Mouse (Mus musculus) cortical plate, adult 2 months (tissue): ENCODE measurements around the gene Homer2.

Experiments
- CTCF ChIP-seq: fragments of 200-500 bp; IDR thresholded peaks from 2 replicates; pipeline ENCODE4 v1.5.1; 2011; ENCODE audit warnings: mild to moderate bottlenecking, control low read depth, low read length; ENCODE audit not compliant: insufficient read depth; ENCODE audit errors: extremely low read depth
- POLR2A ChIP-seq: fragments of 200-500 bp; IDR thresholded peaks from 2 replicates; pipeline ENCODE4 v1.6.1; 2011; ENCODE audit warnings: mild to moderate bottlenecking, low read length, control low read depth; ENCODE audit not compliant: insufficient read depth; ENCODE audit errors: extremely low read depth

DNA sequence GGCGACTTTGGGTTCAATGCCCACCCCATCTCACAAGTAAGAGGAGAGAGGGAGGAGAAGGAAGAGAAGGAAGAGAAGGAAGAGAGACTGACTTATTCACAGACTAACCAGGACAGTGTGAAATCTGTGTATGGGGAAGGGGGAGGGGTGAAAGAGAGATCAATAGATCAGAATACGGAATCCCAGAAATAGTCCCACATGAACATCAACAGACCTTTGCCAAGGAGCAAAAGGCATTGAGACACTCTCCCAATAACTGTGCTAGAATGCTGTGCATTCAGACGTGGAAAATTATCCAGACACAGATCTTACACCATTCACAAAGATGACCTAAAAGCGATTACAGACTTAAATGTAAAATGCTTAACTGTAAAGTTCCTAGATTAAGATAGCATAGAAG, 40.2 kb downstream of the Homer2 start:
- TF ChIP-seq POLR2A (no peak), CTCF (no peak)
